Mouse (Mus musculus): ENCODE measurements around the gene Wwc1. TPM values are rescaled to one million over a fixed set of nuclear protein-coding genes. Genes with fewer than 3 reads are reported as not detected.

The Wwc1 gene
- polyA plus RNA-seq, 1 experiment = 34.0 TPM

- DNase-seq (ENCODE audit: low spot score) = no peak
These were observed 7.2 kb downstream of the Wwc1 start for GRCm38 (mm10) chr11:35973135-35973534.

- no peak for DNase-seq (ENCODE audit: low spot score)
These were observed 7.9 kb downstream of the Wwc1 start for GRCm38 (mm10) chr11:35972270-35972931.

- no peak for DNase-seq (ENCODE audit: low spot score)
These were observed 9.3 kb downstream of the Wwc1 start for GRCm38 (mm10) chr11:35970806-35971705.

- no peak for DNase-seq (ENCODE audit: low spot score)
These were observed 12.0 kb downstream of the Wwc1 start for GRCm38 (mm10) chr11:35968291-35968690.

GRCm38 (mm10) chr11:35963981-35964549 lies 16.3 kb downstream of the Wwc1 start:
- no peak for DNase-seq (ENCODE audit: low spot score)

- no peak for DNase-seq (ENCODE audit: low spot score)
These were observed 16.8 kb downstream of the Wwc1 start for GRCm38 (mm10) chr11:35963554-35963953.

- DNase-seq (ENCODE audit: low spot score) = no peak
These were observed 17.9 kb downstream of the Wwc1 start for GRCm38 (mm10) chr11:35962431-35962830.

GRCm38 (mm10) chr11:35959270-35959669 lies 21.1 kb downstream of the Wwc1 start:
- DNase-seq (ENCODE audit: low spot score) = no peak

- no peak for DNase-seq (ENCODE audit: low spot score)
These were observed 24.8 kb downstream of the Wwc1 start for GRCm38 (mm10) chr11:35955572-35955971.

GRCm38 (mm10) chr11:35953179-35953578 lies 27.1 kb downstream of the Wwc1 start:
- no peak for DNase-seq (ENCODE audit: low spot score)

GRCm38 (mm10) chr11:35951727-35952065 lies 28.6 kb downstream of the Wwc1 start:
- no peak for DNase-seq (ENCODE audit: low spot score)

GRCm38 (mm10) chr11:35951058-35951726 lies 29.1 kb downstream of the Wwc1 start:
- no peak for DNase-seq (ENCODE audit: low spot score)

GRCm38 (mm10) chr11:35950466-35950865 lies 29.9 kb downstream of the Wwc1 start:
- no peak for DNase-seq (ENCODE audit: low spot score)

GRCm38 (mm10) chr11:35950011-35950410 lies 30.3 kb downstream of the Wwc1 start:
- no peak for DNase-seq (ENCODE audit: low spot score)

- no peak for DNase-seq (ENCODE audit: low spot score)
These were observed 31.9 kb downstream of the Wwc1 start for GRCm38 (mm10) chr11:35948457-35948881.

GRCm38 (mm10) chr11:35947944-35948343 lies 32.4 kb downstream of the Wwc1 start:
- DNase-seq (ENCODE audit: low spot score) = no peak

- no peak for DNase-seq (ENCODE audit: low spot score)
These were observed 35.1 kb downstream of the Wwc1 start for GRCm38 (mm10) chr11:35945187-35945586.

GRCm38 (mm10) chr11:35941641-35942040 lies 38.7 kb downstream of the Wwc1 start:
- no peak for DNase-seq (ENCODE audit: low spot score)

- no peak for DNase-seq (ENCODE audit: low spot score)
These were observed 39.3 kb downstream of the Wwc1 start for GRCm38 (mm10) chr11:35941064-35941463.

GRCm38 (mm10) chr11:35938790-35939385 lies 41.4 kb downstream of the Wwc1 start:
- DNase-seq (ENCODE audit: low spot score) = no peak

- DNase-seq (ENCODE audit: low spot score) = no peak
These were observed 44.7 kb downstream of the Wwc1 start for GRCm38 (mm10) chr11:35935645-35936044.

- DNase-seq (ENCODE audit: low spot score) = no peak
These were observed 45.2 kb downstream of the Wwc1 start for GRCm38 (mm10) chr11:35935133-35935532.
